Mouse (Mus musculus) Muller cell, postnatal 12 days (primary cell): ENCODE measurements at regions not wholly inside any gene's neighbourhood (a gene's known extent, or its start where the extent isn't known, plus 50 kb on each side); places are given as distances from the start of the nearest gene placed in this dataset.
A peak's percentile ranks its signal among the peaks of the same experiment; 100 is the strongest.

Source experiments
- DNase-seq: peaks from one replicate; pipeline ENCODE4 v3.0.0-alpha.2; 2015; ENCODE audit errors: inconsistent ontology term

DNA sequence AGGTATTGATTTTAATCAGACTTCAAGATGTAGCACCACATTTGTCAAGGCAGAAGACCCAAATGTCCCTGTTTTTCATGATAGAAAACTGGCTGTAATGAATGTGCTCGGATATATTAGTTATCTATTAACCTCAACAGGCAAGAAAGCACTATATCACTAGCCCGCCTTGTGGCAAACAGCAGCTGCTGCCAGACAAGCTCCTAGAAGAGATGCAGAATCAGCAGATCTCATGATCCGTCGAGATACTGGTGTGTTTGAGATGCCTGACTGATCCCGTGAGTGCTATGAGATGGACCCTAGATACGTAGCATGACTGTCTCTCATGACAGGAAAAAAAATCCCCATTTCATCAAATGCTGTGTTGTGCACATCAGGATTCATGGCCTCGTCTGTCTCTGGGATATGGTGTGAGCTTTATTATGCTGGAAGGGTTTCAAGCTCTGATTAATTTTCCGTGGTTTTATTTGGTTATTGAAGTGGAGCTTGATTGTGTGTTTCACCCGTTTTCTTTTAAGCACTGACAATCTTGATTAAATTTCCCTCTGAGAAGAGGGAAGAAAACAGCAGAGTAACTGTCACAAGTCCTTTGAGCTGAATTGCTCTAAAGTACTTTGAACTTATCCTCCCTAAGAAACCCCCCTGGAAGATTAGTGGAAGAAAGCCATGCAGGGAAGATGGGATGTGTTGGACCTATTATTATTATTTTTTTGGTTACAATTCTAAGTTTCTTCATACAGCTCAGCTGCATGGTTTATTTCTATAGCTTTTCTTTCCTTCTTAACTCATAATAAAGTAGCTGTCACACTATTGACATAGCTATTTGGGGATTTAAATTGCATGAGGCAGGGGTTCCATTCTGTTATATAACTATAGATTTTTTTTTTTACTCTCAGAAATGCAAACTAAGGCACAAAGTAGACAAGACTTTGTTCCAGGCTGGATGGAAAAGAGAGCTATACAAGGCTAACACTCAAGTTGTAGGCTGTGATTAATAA, 287.4 kb upstream of the Frg1 start:
- DNase-seq = peak; percentile 36
